Mouse (Mus musculus): Measurements from ENCODE around the gene Cxcr2.
"Not testable (repeated sequence)": the region's sequence is repeated elsewhere in the genome, so short reads cannot be mapped to it uniquely, and the experiment has no call there.

Gene Cxcr2

DNA sequence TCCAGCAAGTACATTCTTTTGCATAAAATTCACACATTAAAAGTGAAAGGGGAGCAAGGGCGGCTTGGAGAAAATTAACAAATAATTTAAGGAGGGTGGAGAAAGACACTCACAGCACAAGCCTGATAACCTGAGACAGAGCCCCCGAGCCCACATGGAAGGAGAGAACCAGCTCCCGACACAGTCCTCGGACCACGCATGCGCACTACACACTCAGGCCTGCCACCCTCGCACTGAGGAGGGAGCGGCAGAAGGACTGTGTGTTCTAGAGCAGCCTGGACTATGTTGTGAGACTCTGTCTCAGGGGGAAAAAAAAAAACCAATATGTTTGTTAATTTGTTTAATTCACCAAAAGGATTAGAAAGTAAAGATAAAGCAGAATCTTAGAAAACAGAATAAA is 12.0 kb upstream of the Cxcr2 start:
- no peak for DNase-seq

DNA sequence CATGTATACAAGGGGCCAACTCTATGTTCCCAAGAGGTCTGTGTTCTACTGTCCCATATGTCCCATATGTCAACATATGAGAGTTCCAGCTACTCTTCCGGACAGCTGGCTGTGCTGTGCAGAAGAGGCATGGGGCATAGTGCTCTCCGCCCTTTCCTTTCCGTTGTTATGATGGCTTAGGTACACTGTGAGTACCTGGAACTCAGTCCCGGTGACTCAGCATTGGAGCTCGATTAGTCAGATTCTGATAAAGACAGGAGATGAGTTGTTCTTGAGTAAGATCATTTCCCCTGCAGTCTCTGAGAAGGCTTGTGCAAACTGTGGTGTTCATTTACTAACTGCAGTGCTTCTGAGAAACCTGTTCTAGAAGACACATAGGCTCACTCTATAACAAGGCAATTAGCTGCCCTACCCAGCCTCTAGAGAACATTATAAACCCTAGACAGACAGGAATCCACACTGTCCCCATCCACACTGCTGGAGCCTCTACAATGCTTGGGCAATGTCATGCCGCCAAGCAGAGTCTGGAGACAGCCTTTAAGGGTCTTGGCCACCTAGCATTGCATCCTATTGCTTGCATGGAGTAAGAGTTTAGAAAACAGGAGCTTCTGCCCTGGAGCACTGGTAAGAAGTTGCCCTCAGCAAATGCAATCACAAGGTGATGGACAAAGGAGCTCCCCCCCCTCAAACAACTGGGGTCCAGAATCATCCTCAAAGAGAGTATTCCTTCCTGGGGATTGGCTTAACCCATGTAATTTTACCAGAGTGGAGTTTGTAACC is 4.5 kb upstream of the Cxcr2 start:
- no peak for DNase-seq

DNA sequence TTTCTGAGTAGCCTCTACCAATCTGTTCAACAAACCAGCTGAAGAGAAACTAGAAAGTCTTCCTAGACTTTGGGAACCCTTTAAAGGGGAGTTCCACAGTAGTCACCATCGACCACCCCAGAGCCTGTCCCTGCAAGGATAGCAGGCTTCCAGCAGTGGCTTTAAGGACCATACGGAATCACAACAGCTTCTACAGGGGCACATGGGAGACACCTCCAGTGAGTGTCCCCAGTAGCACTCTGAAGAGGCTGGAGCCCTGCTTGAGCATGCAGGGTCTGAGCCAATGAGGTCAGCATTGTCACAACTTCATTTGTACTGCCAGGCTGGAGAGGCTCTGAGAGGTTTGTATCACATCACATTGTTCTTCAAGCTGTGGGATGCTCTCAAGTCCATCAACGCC is 3.7 kb upstream of the Cxcr2 start:
- DNase-seq, result no peak

DNA sequence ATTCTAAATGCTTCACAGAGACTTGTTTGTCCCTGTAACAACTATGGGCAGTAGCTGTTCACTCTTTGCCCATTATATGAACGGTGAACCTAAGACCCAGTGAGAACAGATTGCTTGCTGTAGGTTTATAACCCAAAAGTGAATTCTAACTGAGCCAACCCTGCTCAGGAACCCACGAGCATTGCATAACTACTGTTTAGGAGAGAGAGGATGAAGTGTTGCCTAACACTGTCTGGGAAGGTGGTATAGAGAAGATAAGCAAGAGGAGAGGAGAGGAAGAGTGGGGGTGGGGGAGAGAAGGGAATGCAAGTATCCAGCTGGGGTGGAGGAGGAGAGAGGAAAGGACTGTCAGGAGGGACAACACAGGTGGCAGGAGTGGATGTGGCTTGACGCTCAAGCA is 2.7 kb upstream of the Cxcr2 start:
- no peak for DNase-seq

DNA sequence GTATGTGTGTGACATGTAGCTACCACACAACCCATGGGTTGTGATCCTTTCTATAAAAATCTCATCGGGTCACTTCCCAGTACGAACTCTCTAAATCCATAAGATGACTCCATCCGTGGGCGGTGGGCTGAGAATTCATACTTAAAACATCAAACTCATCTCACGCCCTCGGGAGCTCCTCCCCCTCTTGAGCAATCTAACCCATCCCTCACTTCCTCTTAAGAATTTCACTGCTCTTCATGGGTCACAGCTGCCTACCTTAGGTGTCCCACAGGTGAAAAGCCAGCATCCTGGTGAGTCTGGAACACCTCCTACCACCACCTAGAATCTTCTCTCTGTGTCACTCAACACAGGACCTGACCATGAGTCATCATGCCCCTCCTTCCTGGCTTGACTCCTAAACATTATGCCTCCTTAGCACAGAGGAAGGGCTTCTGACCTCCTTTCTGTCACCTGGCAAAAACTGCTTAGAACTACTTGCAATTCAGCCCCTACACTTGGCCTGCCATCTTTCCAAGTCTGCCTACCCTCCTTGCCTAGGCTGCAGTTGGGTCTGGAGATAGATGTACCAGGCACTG is 1.7 kb downstream of the Cxcr2 start:
- no peak for DNase-seq

DNA sequence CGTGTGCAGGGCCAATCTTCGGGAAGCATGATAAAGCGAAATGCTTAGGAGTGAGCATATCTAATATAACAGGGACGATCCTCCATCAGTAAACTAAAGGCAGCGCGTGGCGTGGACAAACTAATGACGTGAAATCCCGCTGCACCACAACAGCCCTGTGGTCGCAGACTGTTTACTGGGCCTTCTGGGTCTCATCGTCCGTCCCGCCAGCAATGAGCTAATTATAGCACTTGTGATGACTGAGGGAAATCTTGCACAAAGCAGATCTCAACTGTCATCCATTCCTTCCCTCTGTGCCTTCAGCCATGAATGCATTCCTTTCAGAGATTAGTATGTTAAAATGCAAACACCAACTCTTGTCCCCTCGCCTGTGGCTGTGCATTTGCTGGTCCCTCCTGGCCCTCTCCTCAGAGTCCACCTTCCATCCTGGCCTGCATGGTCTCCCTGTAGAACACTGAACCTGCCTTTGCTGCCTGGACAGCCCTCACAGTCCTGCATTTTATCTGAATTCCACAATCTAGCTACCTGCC is 2.7 kb downstream of the Cxcr2 start:
- no peak for DNase-seq

DNA sequence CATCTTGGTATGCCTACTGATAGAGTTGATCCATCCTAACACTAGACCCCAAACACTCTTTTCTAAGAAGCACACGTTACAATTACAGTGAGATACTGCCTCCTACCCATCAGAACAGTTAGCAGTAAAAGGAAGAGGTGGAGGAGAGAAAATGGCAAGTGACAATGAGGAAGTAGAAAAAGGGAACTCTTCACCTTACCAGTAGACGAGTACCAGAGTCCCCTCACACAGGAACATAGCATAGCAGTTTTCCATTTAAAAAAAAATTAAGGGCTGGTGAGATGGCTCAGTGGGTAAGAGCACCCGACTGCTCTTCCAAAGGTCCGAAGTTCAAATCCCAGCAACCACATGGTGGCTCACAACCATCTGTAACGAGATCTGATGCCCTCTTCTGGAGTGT is 5.8 kb downstream of the Cxcr2 start:
- not testable (repeated sequence) for DNase-seq

DNA sequence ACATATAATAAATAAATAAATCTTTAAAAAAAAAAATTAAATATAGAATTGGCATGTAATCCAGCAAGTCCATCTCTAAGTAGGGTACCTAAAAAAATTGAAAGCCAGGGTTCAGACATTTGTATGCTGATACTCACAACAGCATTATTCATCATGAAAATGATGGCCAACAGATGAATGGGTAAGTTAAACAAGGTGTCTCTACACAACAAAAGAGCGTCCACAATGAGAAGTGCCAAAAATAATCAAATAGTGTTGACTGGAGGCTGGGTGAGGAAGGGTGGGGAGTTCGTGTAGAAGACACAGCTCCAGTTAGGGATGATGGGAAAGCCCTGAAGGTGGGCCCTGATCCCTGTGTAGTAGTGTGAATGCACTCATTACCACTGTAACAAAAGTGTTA is 6.2 kb downstream of the Cxcr2 start:
- no peak for DNase-seq

DNA sequence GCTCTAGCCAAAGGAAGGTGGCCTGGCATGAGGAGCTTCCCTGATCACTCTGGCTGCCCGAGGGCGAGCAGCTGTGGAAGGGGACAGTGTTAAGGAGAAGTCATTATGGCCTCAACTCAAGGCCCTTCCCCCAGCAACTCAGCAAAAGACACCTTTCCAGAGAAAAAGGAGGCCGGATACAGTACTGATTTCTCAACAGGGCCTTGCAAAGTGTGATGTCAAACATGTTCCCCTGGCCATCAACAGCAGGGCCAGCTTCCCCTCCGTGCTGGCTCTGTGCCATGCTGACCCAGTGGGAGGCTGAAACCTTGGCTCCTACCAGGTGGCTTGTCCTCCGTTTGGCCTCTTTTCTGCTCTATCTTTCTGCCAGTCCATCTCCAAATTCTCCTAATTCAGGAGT is 13.3 kb downstream of the Cxcr2 start:
- no peak for DNase-seq

DNA sequence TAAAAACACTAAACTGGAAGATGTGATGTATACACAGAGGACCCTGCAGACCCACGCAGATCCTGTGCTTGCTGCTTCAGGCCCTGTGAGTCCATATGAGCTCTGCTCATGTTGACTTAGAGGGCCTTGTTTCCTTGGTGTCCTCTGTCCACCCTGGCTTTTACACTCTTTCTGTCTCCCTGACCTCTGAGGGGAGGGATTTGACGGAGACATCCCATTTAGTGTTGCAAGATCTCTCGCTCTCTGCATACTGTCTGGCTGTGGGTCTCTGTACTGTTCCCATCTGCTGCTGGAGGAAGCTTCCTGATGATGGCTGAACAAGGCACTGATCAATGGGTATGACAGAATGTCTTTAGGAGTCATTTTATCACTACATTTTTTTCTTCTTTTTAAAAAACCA is 15.9 kb downstream of the Cxcr2 start:
- no peak for DNase-seq

DNA sequence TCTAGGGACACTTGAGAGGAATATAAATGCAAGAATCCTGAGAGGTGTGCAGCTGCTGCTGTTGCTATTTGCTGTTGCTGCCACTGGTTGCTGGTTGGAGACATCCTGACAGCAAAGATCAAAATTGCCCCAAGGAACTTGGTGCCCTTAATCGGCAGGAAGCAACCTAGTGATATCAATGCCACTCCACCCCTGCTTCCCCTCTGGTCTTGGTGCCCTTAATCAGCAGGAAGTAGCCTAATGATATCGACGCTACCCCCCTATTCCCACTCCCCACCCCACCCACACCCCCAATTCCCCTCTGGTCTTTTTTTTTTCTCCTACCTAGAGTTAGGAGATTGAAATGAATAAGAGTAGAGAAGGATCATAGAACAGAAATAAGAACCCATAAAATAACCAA is 18.9 kb downstream of the Cxcr2 start:
- no peak for DNase-seq

DNA sequence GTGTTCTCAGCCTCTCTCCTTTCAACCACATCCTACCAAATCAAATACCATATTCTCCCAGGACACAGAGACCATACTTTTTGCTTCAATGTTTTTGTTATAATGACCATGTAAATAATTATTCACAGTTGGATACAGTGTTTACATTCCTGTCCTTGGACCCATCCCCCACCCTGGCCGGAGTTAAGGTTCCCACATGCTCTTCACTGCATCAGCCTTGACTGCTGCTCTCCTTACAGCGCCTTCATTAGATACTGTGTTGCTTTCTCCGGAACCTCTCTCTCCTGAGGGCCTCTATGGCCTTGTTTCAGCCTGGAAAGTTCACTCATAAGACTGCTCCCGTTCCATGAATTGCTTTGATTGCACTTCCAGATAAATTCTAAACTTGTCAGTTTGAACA is 21.9 kb downstream of the Cxcr2 start:
- DNase-seq, result no peak

DNA sequence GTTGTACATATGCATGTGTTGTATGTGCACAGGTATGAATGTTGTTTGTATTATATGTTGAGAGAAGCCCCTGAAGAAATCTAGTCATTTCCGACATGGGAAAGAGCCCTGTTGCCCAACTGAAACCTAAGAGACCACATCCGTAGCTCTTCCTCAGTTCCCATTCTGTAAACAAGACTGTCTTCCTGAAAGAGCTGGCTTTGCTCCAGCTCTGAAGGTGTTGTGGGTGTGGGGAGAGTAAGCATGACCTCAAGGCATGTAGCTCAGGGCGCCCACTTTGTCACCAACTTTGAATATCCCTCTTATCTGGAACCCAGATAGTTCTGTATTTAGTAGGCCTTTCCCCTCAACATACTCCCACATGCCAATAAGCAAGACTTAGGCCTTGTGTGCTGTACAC is 24.8 kb downstream of the Cxcr2 start:
- DNase-seq, result no peak

DNA sequence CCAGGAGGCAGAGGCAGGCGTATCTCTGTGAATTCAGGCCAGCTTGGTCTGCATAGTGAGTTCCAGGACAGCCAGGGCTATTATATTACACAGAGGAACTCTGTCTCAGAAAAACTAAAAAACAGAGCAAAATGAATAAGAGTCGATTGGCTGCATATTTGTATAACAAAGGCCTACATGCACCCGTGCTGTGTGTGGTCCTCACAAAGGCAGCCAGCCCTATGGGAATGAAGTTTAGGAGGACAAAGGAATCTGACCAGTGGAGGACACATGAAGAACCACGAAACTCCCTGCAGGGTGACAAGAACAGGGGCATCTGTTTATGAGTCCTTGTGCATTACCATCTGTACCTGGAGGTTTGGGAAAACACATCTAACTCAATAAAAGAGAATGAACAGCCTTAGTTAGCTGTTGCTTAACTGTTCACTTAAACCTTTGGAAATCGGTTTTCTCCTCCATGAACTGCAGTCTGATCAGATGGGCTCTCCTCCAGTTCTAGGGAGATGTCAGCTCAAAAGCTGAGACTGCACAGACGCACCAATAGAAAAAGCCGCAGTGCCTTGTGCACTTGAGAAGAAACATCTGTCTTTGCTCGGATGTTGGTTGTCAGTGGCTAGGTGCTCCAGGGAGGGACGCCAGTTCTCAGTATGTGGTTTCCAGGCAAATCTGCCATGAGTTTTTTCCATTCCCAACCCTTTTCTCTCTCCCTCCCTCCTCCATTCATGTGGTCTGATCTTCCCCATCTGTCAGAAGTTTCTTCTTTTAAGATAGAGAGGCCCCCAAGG is 26.0 kb downstream of the Cxcr2 start:
- DNase-seq, result no peak

DNA sequence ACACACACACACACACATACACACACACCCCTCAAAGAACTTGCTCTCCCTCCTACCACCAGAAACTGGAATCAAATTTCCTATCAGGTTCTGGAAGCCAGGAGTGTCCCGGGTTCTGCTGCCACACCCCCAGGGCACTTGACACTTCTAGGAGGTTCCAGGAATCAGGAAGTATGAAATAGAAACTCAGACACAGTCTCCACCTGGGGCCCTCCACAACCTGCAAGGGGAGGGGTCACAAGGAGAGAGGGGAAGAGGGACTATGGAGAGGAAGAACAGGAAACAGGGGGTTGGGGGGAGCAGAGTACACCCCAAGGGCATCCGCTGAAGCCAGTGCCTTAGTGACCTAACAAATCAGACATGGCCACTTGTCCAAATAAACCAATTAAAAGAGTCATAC is 27.7 kb downstream of the Cxcr2 start:
- DNase-seq, result no peak

DNA sequence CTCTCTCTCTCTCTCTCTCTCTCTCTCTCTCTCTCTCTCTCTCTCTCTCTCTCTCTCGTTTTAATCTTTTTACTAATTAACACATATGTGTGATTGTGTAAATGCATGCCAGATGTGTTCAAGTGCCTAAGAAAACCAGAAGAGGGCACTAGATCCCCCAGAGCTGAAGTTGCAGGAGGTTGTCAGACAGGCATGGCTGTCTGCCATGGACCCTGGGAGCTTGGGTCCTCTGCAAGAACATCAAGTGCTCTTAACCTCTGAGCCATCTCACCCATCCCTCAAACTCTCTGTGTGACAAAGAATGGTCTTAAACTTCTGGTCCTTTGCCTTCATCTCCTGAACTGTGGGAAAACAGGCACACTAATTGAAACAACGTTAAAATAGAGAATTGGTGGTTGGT is 29.2 kb downstream of the Cxcr2 start:
- peak in 1 of 2 experiments; percentile 22 for DNase-seq

DNA sequence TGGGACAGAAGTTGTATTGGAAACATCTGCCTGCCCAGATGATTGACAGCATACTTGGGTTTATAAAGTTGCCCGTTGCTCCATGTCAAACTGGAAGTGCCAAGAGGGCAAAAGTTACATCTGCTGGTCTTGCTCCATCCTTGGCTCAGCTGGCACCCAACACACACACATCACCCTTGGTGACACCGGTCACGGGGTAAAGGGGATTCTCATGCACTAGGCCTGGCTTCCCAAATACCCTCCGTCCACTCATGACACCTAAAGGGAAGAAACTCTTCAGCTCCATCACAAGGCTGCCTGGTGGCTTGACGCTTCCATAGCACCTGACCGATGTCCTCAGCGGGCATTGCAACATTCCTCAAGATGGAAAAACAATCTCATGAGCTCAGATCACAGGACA is 36.7 kb downstream of the Cxcr2 start:
- DNase-seq, result no peak

DNA sequence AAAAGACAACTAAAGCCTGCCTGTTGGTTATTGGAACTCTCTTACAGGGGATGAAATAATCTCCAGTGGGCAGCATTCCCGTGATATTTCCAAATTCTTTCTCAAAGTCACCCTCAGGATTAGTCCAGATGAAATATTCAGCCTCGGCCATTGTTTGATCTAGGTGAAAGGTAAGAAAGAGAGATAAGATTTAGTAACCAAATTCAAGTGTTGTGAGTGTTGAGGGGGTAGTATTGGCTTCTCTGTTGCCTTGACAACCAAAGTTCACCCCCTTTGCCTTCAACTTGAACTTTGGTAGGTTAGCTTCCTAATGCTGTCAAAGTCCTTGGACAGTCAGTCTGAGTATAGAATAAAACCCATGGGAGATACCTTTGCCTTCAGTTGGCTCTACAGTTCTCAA is 38.9 kb downstream of the Cxcr2 start:
- DNase-seq, result no peak

DNA sequence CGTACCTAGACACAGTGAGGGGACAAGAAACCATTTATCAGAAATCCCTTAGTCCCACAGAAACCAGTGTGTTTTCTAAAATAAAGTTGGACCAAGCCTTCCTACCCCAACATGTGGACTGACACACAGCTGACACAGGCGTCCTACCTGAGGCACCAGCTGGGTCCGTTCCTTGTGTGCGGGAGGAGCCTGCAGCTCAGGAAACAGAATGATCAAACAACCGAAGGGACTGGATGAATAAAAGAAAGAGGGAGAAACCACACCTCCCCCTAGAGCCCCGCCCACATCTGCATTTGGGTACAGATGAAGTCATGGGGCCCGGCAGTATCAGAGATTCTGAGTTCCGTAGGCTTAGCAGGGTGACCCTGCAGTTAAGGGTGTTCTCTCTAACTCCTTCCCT is 40.7 kb downstream of the Cxcr2 start, which contains the start of gene Cxcr1:
Gene Cxcr1 (minus strand): TSS at position 187 of the 400 bp plus-strand sequence.
- DNase-seq, result no peak

DNA sequence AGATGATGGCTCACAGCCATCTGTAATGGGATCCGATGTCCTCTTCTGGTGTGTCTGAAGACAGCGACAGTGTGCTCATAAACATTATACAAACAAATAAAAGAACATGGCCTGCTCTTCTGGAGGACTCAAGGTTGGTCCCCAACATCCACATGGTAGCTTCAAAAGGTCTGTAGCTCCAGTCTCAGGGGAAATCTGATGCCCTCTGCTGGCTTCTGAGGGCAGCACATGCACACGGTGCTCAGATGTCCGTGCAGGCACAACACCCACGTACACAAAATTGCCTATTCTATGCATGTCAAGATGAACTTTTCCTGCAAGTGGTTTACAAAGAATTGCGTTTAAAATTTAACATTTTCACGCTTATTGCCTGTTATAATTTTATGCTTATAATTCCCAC is 42.2 kb downstream of the Cxcr2 start:
- peak; percentile 15 to 49 for DNase-seq

DNA sequence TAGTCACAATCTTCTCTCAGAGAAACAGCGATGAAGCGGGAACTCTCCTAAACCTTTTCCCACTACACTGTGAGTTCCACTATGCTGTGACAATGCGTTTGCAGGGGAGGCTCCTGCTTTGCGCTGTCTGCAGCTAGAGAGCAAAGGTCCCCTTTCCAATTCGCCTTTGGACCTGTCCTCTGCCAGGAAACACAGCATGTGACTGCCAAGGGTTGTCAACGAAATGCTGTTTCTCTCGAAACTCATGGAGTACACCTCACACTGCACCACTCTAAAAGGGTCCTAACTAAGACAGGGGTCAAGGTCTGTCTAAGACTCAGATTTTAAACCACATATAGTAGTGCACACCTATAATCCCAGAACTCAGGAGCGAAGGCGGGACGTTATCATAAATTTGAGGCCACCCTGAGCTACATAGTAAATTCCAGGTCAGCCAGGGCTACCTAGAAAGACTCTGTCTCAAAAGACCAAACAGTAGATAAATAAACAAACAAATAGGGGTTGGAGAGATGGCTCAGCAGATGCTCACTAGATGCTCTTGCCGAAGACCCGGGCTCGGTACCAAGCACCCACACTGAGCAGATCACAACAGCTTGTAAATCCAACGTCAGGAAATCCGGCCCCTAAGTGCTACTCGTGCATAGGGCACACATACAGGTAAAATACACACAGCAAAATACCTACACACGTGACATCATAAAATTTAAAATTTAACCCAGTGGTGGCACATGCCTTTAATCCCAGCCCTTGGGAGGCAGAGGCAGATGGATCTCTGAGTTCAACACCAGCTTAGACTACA is 43.0 kb downstream of the Cxcr2 start:
- DNase-seq, result peak; percentile 77 to 80

DNA sequence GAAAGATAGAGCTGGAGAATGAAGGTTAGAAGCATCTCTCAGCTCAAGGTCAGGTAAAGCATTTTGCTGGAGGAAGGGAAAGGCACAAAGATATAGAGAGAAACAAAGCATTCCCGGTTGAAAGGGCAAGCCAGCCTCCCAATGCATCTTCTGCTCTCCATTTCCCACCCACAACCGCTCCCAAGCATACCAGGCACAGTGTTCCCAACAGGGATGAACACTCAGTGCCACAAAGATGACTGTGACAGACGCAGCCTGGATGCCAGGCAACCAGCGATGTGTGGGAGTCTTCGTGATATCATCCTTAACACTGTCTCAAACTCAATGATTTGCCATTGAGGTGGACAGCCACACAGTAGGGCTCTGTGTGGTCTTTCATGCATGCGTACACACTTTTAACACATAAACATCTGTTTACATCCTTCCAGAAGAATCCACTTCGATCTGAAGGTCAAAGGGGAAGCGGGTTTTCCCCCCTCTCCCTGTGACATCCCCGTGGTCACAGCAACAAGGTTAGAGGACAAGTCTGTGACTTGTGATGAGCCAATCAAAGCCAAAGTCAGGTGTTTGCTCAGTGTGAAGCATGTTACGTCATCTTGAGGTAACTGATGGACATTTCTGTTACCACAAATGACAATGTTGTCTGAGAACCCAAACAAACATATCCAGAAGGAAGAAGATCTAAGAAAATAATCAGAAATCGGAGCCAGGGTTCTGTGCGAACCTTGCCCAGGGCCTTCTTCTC is 44.1 kb downstream of the Cxcr2 start:
- DNase-seq, result no peak
